11 mouse cellular contexts compared by ENCODE assay signal in the genomic region with DNA sequence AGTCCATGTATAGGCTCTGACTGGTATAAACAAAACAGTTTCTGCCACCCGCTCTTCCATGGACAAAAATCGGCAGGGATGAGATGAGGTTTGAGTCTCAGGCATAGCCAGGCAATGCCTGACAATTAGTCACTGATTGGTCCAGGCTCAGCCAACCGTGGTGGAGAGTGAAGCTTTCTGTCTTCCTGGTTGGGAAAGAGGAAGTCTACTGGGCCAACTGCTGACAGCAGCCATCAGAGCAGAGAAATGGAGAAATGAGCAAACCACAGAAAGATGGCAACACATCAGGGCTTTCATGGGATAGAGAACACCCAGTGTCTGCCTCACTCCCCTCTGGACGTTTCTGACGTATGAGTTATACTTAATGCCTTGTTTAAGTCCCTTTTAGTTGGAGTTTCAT. TPM values are rescaled to one million over a fixed set of nuclear protein-coding genes. Genes with fewer than 3 reads are reported as not detected.
DNase-seq lines count a peak whose midpoint lies in the region; ATAC-seq and TF ChIP-seq lines count a peak whose summit lies in the region.
"Had no signal": no experiment of that assay in that cellular context is flagged by ENCODE, and none has a peak within 500 bp of the region (broad histone marks: within the 10 kb centered on the region; RNA-seq: fewer than 3 reads in every experiment).

No protein-coding gene starts in this region.

- H3K4me2 ChIP-seq in lung, postnatal 0 days (replicated peaks; ENCODE audit: low read depth, low read length): no peak overlapping the region

- whole genome bisulfite sequencing in lung, postnatal 0 days: 43% methylated on average over 5 of the region's 5 CpGs
- 50% methylated on average over 5 of the region's 5 CpGs for WGBS in thymus, adult 2 months

- no peaks in the 10 kb centered on the region for H3K9me3 ChIP-seq in lung, postnatal 0 days (ENCODE audit: low read length)

- peak; percentile 21 for DNase-seq in gastrocnemius, adult 18-20 months (ENCODE audit: low spot score)
- no peak for DNase-seq in gastrocnemius, postnatal 10 days
- DNase-seq in 3134 (ENCODE audit: extremely low read depth, insufficient read length, low spot score): peak; percentile 31
- DNase-seq in c-Kit-positive CD71-negative TER-119-negative erythroid progenitor cells, embryonic 14.5 days (ENCODE audit: low read depth): peak; percentile 39
- DNase-seq in lung, postnatal 0 days (ENCODE audit: low spot score): peak; percentile 86
- DNase-seq in thymus, adult 2 months: no peak
- no peak for DNase-seq in cerebellum, adult 18-20 months
- no peak for DNase-seq in left cerebral cortex, postnatal 25 days (ENCODE audit: low spot score in 2 of 2)
- DNase-seq: thymus, adult 18-20 months had no signal

- H3K27ac ChIP-seq in lung, postnatal 0 days (ENCODE audit: low read length): peak overlapping the region; percentile 65
- no peak overlapping the region for H3K27ac ChIP-seq in thymus, adult 2 months (ENCODE audit: control insufficient read depth, insufficient read depth, low read length)

- no peak for TF ChIP-seq CTCF in lung, postnatal 0 days (IDR thresholded peaks at IDR 0.05)
- TF ChIP-seq CTCF in thymus, adult 2 months (IDR thresholded peaks at IDR 0.05; ENCODE audit: borderline replicate concordance, control insufficient read depth, extremely low read depth, insufficient read depth, low read length, poor library complexity): no peak

- intact Hi-C loops in left cerebral cortex, postnatal 25 days (cut with DNase I): no loop called here

- H3K4me1 ChIP-seq in lung, postnatal 0 days (ENCODE audit: insufficient read depth, low read depth, low read length): no peaks in the 10 kb centered on the region
- H3K4me1 ChIP-seq in thymus, adult 2 months (replicated peaks; ENCODE audit: control insufficient read depth, insufficient read depth, low read length): no peaks in the 10 kb centered on the region

- H3K27me3 ChIP-seq in lung, postnatal 0 days (replicated peaks; ENCODE audit: insufficient read depth, low read length): no peaks in the 10 kb centered on the region
- no peaks in the 10 kb centered on the region for H3K27me3 ChIP-seq in thymus, adult 2 months (ENCODE audit: control insufficient read depth, insufficient read depth, low read length)

- no peak for TF ChIP-seq POLR2A in thymus, adult 2 months (IDR thresholded peaks at IDR 0.05; ENCODE audit: control insufficient read depth, extremely low read depth, insufficient read depth, low read length, poor library complexity)

- no peak for TF ChIP-seq EP300 in lung, postnatal 0 days (IDR thresholded peaks at IDR 0.05)

- no peak overlapping the region for H3K9ac ChIP-seq in lung, postnatal 0 days (replicated peaks; ENCODE audit: low read depth)

- no peak overlapping the region for H3K4me3 ChIP-seq in lung, postnatal 0 days (ENCODE audit: low read depth, low read length)
- no peak overlapping the region for H3K4me3 ChIP-seq in thymus, adult 2 months (ENCODE audit: control insufficient read depth, insufficient read depth, low read length)

- peak; percentile 70 for ATAC-seq in lung, postnatal 0 days
- ATAC-seq: forebrain, embryonic 14.5 days; intestine, postnatal 0 days had no signal

- no peaks in the 10 kb centered on the region for H3K36me3 ChIP-seq in lung, postnatal 0 days (ENCODE audit: insufficient read depth, low read length)
- no peaks in the 10 kb centered on the region for H3K36me3 ChIP-seq in thymus, adult 2 months (ENCODE audit: control insufficient read depth, insufficient read depth, low read length)

RNA-seq across cellular contexts. Expression of gene Itga8, which starts 15.6 kb away (rescaled TPM):
- total RNA-seq in gastrocnemius, adult 18-20 months (2021): 1 to 10 TPM; 1.2 to 1.8 TPM
- total RNA-seq in gastrocnemius, postnatal 10 days (2021): 1 to 10 TPM; 5.0 to 7.9 TPM
- 20.0 and 20.2 TPM in 2 replicates for polyA plus RNA-seq in lung, postnatal 0 days (2015; fragmentation: Nextera tagmentation; extraction: Ambion mirVana)
- 1.1 and 3.4 TPM in 2 replicates for polyA plus RNA-seq in thymus, adult 2 months (2012; rRNA removed)
- 1 to 10 TPM; 9.3 to 9.8 TPM for total RNA-seq in left cerebral cortex, postnatal 25 days (2021)

Comparison
In these comparisons a context has a peak if more than half of its experiments do, and no peak if none do; other contexts are left out.
1. DNase-seq: peak in gastrocnemius, adult 18-20 months (single experiment), 3134 (single experiment), c-Kit-positive CD71-negative TER-119-negative erythroid progenitor cells, embryonic 14.5 days (single experiment) and lung, postnatal 0 days (single experiment); none in gastrocnemius, postnatal 10 days (single experiment), thymus, adult 2 months (single experiment), cerebellum, adult 18-20 months (0 of 2) and left cerebral cortex, postnatal 25 days (0 of 2).